Comparison of ENCODE assay signal across 29 mouse cellular contexts in genomic region chr2:27917177-27917576, GRCm38 (mm10). TPM values are rescaled to one million over a fixed set of nuclear protein-coding genes. Genes with fewer than 3 reads are reported as not detected.
A peak's percentile ranks its signal among the peaks of the same experiment; 100 is the strongest.
DNase-seq lines count a peak whose midpoint lies in the region; ATAC-seq and TF ChIP-seq lines count a peak whose summit lies in the region.
"Had no signal": no experiment of that assay in that cellular context is flagged by ENCODE, and none has a peak within 500 bp of the region (broad histone marks: within the 10 kb centered on the region; RNA-seq: fewer than 3 reads in every experiment).

No protein-coding gene starts in this region.

- ATAC-seq in forebrain, embryonic 13.5 days: no peak
- ATAC-seq: forebrain, embryonic 16.5 days; inflammation-experienced regulatory T-cells, adult 6 months had no signal

- H3K79me2 ChIP-seq in myocyte (ENCODE audit: control insufficient read depth, insufficient read depth): peaks cover 100% of the 10 kb centered on the region

- no peaks in the 10 kb centered on the region for H3K27me3 ChIP-seq in heart, embryonic 10.5 days (ENCODE audit: insufficient read depth, poor library complexity, severe bottlenecking)
- no peaks in the 10 kb centered on the region for H3K27me3 ChIP-seq in myocyte (ENCODE audit: control insufficient read depth, insufficient read depth, insufficient read length)
- H3K27me3 ChIP-seq in forebrain, embryonic 13.5 days: no peaks in the 10 kb centered on the region
- H3K27me3 ChIP-seq: embryonic facial prominence, embryonic 12.5 days; embryonic facial prominence, embryonic 15.5 days; forebrain, embryonic 12.5 days; heart, embryonic 13.5 days; Patski had no signal

- 0 out of 2 replicates have a peak overlapping the region, but pooled peaks have one; percentile 83 for H3K27ac ChIP-seq in heart, embryonic 10.5 days
- H3K27ac ChIP-seq in forebrain, embryonic 13.5 days: no peak overlapping the region
- H3K27ac ChIP-seq: embryonic facial prominence, embryonic 12.5 days; embryonic facial prominence, embryonic 15.5 days; forebrain, embryonic 12.5 days; hindbrain, embryonic 14.5 days; hindbrain, postnatal 0 days had no signal

- H3K4me2 ChIP-seq in myocyte (ENCODE audit: low read depth): peak overlapping the region; percentile 54
- no peak overlapping the region for H3K4me2 ChIP-seq in forebrain, embryonic 13.5 days
- H3K4me2 ChIP-seq: embryonic facial prominence, embryonic 12.5 days; embryonic facial prominence, embryonic 15.5 days; forebrain, embryonic 12.5 days; heart, embryonic 13.5 days; hindbrain, embryonic 14.5 days had no signal

- WGBS in heart, embryonic 10.5 days: 81% methylated on average over 3 of the region's 3 CpGs
- 94% methylated on average over 3 of the region's 3 CpGs for WGBS in forebrain, embryonic 13.5 days

- no peak overlapping the region for H3K9ac ChIP-seq in forebrain, embryonic 13.5 days
- H3K9ac ChIP-seq: embryonic facial prominence, embryonic 12.5 days; embryonic facial prominence, embryonic 15.5 days; forebrain, embryonic 12.5 days; hindbrain, embryonic 14.5 days had no signal

- H3ac ChIP-seq in myocyte (ENCODE audit: control insufficient read depth, insufficient read length): no peak overlapping the region

- H3K9me3 ChIP-seq in heart, embryonic 10.5 days: no peaks in the 10 kb centered on the region
- no peaks in the 10 kb centered on the region for H3K9me3 ChIP-seq in forebrain, embryonic 13.5 days (replicated peaks)
- H3K9me3 ChIP-seq: embryonic facial prominence, embryonic 12.5 days; embryonic facial prominence, embryonic 15.5 days; forebrain, embryonic 12.5 days; G1E; heart, embryonic 13.5 days had no signal

- H3K4me3 ChIP-seq in heart, embryonic 10.5 days: no peak overlapping the region
- H3K4me3 ChIP-seq in myocyte: no peak overlapping the region
- no peak overlapping the region for H3K4me3 ChIP-seq in forebrain, embryonic 13.5 days
- H3K4me3 ChIP-seq: embryonic facial prominence, embryonic 12.5 days; embryonic facial prominence, embryonic 15.5 days; erythroblast, embryonic 14.5 days; forebrain, embryonic 12.5 days; heart, adult 2 months; heart, embryonic 13.5 days had no signal

- H3K4me1 ChIP-seq in heart, embryonic 10.5 days: peaks cover 60% of the 10 kb centered on the region
- H3K4me1 ChIP-seq in forebrain, embryonic 13.5 days: no peaks in the 10 kb centered on the region

- DNase-seq in adrenal gland, adult (ENCODE audit: inconsistent age in 2 of 2, low spot score in 1 of 2): peak; percentile 55 to 69
- no peak for DNase-seq in adrenal gland, postnatal 10 days
- DNase-seq in adrenal gland, postnatal 25 days: peak; percentile 41
- DNase-seq in adrenal gland, adult 8-10 months: no peak
- no peak for DNase-seq in heart, embryonic 10.5 days (ENCODE audit: low spot score)
- no peak for DNase-seq in heart, adult 8-10 months (ENCODE audit: low spot score)
- DNase-seq: B cell, adult 2 months; cerebellum, adult 11 months; cerebellum, adult 2 months; cerebellum, adult 9-11 months; cerebellum, postnatal 25 days; gastrocnemius, postnatal 25 days; heart, adult 2 months; heart, postnatal 14 days; heart, postnatal 4 days; kidney, adult 2 months had no signal

- TF ChIP-seq POLR2A in myocyte (IDR thresholded peaks at IDR 0.05; ENCODE audit: insufficient read length, low read depth): no peak

- no peaks in the 10 kb centered on the region for H3K36me3 ChIP-seq in heart, embryonic 10.5 days
- H3K36me3 ChIP-seq in myocyte (ENCODE audit: control insufficient read depth, insufficient read depth): peaks cover under 1% of the 10 kb centered on the region
- no peaks in the 10 kb centered on the region for H3K36me3 ChIP-seq in forebrain, embryonic 13.5 days (ENCODE audit: poor library complexity, severe bottlenecking)
- H3K36me3 ChIP-seq: embryonic facial prominence, embryonic 12.5 days; forebrain, embryonic 12.5 days; G1E; heart, embryonic 13.5 days had no signal

TF ChIP-seq in myocyte, 11 proteins besides CTCF, POLR2A, EP300 and RAD21:
- TF ChIP-seq POLR2AphosphoS2 (IDR thresholded peaks at IDR 0.05; ENCODE audit: insufficient read length, low read depth) (no peak), SRF (IDR thresholded peaks at IDR 0.05; ENCODE audit: control insufficient read depth, insufficient read length, low read depth) (no peak), MYOD1 (IDR thresholded peaks at IDR 0.05; ENCODE audit: control insufficient read depth in 1 of 3, insufficient read length in 2 of 3, low read depth in 2 of 3) (no peak), TCF3 (IDR thresholded peaks at IDR 0.05; ENCODE audit: insufficient read length, low read depth) (no peak), CEBPB (IDR thresholded peaks at IDR 0.05; ENCODE audit: insufficient read depth, poor library complexity, severe bottlenecking) (no peak), MYOG (IDR thresholded peaks at IDR 0.05; ENCODE audit: control insufficient read depth in 1 of 3, insufficient read depth in 1 of 3, insufficient read length in 2 of 3, low read depth in 2 of 3) (no peak), E2F4 (IDR thresholded peaks at IDR 0.05; ENCODE audit: insufficient read depth) (no peak), TCF12 (IDR thresholded peaks at IDR 0.05; ENCODE audit: insufficient read depth, poor library complexity, severe bottlenecking) (no peak), USF1 (IDR thresholded peaks at IDR 0.05; ENCODE audit: low read depth) (no peak), REST (IDR thresholded peaks at IDR 0.05; ENCODE audit: insufficient read depth, insufficient read length) (no peak), MAX (IDR thresholded peaks at IDR 0.05; ENCODE audit: low read depth) (no peak)
TF ChIP-seq in myocyte: peak in this region for 0.

RNA-seq across cellular contexts. Expression of gene Col5a1, which starts 31.0 kb away (rescaled TPM):
- total RNA-seq in adrenal gland, postnatal 10 days (2021): 100 to 1,000 TPM; 101 to 110 TPM
- 60.7 and 62.0 TPM in 2 replicates for total RNA-seq in adrenal gland, postnatal 25 days (2021)
- total RNA-seq in adrenal gland, adult 8-10 months (2022): 10 to 100 TPM; 27.1 to 42.7 (median 35.2) TPM
- polyA plus RNA-seq in heart, embryonic 10.5 days (2016; fragmentation: Nextera tagmentation; extraction: Ambion mirVana): 31.3 and 37.4 TPM in 2 replicates
- total RNA-seq in heart, adult 8-10 months (2022): 10 to 100 TPM; 10.8 to 17.6 (median 15.1) TPM
- 172 TPM for polyA plus RNA-seq in myocyte (2012; fragmentation: generic; extraction: Trizol)
- polyA plus RNA-seq in forebrain, embryonic 13.5 days (2015; fragmentation: Nextera tagmentation; extraction: Ambion mirVana): 6.1 and 6.5 TPM in 2 replicates
- polyA plus RNA-seq: inflammation-experienced regulatory T-cells, adult 6 months had no signal

Comparison
In these comparisons a context has a peak if more than half of its experiments do, and no peak if none do; other contexts are left out.
1. DNase-seq: peak in adrenal gland, adult (2 of 2) and adrenal gland, postnatal 25 days (single experiment); none in adrenal gland, postnatal 10 days (single experiment), adrenal gland, adult 8-10 months (single experiment), heart, embryonic 10.5 days (single experiment) and heart, adult 8-10 months (single experiment).